Mouse (Mus musculus) thymus, adult 2 months (tissue): ENCODE results near the gene Scube3.

ENCODE experiments used
- CTCF ChIP-seq: fragments of 200-500 bp; IDR thresholded peaks from 2 replicates; pipeline ENCODE4 v1.5.1; 2012; ENCODE audit warnings: mild to moderate bottlenecking, control low read depth, low read length, moderate library complexity, borderline replicate concordance; ENCODE audit not compliant: control insufficient read depth, poor library complexity, insufficient read depth; ENCODE audit errors: extremely low read depth
- POLR2A ChIP-seq: fragments of 200-500 bp; IDR thresholded peaks from 2 replicates; pipeline ENCODE4 v1.6.1; 2012; ENCODE audit warnings: mild to moderate bottlenecking, low read length, control low read depth, moderate library complexity; ENCODE audit not compliant: control insufficient read depth, poor library complexity, insufficient read depth; ENCODE audit errors: extremely low read depth

DNA sequence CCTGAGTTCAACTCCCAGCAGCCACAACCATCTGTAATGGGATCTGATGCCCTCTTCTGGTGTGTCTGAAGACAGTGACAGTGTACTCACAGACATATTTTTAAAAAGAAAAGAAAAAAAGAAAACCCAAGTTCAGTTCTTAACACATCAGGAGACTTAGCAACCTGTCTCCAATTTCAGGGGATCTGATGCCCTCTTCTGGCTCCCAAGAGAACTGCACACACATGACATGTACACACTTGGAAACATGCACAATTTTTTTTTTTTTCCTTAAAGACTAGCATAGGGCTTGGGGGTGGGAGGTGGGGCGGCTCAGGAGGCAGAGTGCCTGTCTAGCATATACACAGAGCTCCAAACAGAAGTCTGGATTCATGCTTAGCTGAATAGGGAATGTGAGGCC is 41.3 kb upstream of the Scube3 start:
- no peak for TF ChIP-seq CTCF
- TF ChIP-seq POLR2A: no peak
